In the genomic region with DNA sequence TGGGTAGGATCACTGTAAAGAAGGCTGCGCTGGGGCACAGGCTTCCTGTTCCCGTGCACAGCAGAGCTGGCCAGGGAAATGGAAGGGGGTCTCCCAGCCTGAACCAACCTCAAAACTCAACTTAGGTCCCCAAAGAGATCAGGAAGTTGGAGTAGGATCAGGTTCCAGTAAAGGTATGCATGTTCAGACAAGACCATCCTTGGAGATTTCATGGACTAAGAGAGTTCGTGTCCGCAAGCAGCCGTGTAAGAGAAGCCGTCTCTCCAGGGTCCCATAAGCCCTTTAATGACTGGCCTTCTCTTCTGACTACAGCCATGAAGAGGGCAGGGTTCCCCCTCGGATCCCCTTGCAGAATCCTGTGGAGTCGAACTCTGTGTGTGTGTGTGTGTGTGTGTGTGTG, we compare ENCODE assay signal across 16 mouse cellular contexts. TPM values are rescaled to one million over a fixed set of nuclear protein-coding genes. Genes with fewer than 3 reads are reported as not detected.
DNase-seq lines count a peak whose midpoint lies in the region; ATAC-seq and TF ChIP-seq lines count a peak whose summit lies in the region.
"Had no signal": no experiment of that assay in that cellular context is flagged by ENCODE, and none has a peak within 500 bp of the region (broad histone marks: within the 10 kb centered on the region; RNA-seq: fewer than 3 reads in every experiment).

No protein-coding gene starts in this region.

- no peaks in the 10 kb centered on the region for H3K9me3 ChIP-seq in kidney, embryonic 15.5 days (replicated peaks)
- H3K9me3 ChIP-seq in forebrain, embryonic 14.5 days (replicated peaks; ENCODE audit: control insufficient read depth, low read length) = no peaks in the 10 kb centered on the region
- no peaks in the 10 kb centered on the region for H3K9me3 ChIP-seq in limb, embryonic 10.5 days (replicated peaks)
- H3K9me3 ChIP-seq in midbrain, postnatal 0 days (ENCODE audit: low read length) = no peaks in the 10 kb centered on the region
- H3K9me3 ChIP-seq: G1E had no signal

- no peak for TF ChIP-seq CTCF in midbrain, postnatal 0 days (IDR thresholded peaks at IDR 0.05)

- 0 out of 2 replicates have a peak overlapping the region, but pooled peaks have one; percentile 56 for H3K27ac ChIP-seq in kidney, embryonic 15.5 days
- H3K27ac ChIP-seq in forebrain, embryonic 14.5 days (ENCODE audit: low read depth, low read length) = 0 out of 2 replicates have a peak overlapping the region, but pooled peaks have one; percentile 55
- H3K27ac ChIP-seq in limb, embryonic 10.5 days = 0 out of 2 replicates have a peak overlapping the region, but pooled peaks have one; percentile 32
- no peak overlapping the region for H3K27ac ChIP-seq in midbrain, postnatal 0 days (ENCODE audit: low read depth, low read length)
- H3K27ac ChIP-seq: macrophage had no signal

- DNase-seq in kidney, postnatal 36 days = no peak
- DNase-seq in forebrain, embryonic 14.5 days (ENCODE audit: low spot score) = no peak
- DNase-seq in limb, embryonic 10.5 days (ENCODE audit: low spot score) = no peak
- no peak for DNase-seq in midbrain, postnatal 0 days (ENCODE audit: low spot score)
- no peak for DNase-seq in cerebellum, adult 9-10 months
- DNase-seq in heart, postnatal 14 days = no peak
- DNase-seq: adrenal gland, postnatal 10 days; cerebellum, adult 9-11 months; gastrocnemius, postnatal 36 days; liver, postnatal 0 days; thymus, postnatal 14 days had no signal

- H3K36me3 ChIP-seq in kidney, embryonic 15.5 days = no peaks in the 10 kb centered on the region
- no peaks in the 10 kb centered on the region for H3K36me3 ChIP-seq in forebrain, embryonic 14.5 days (ENCODE audit: control insufficient read depth, insufficient read depth, low read length)
- H3K36me3 ChIP-seq in limb, embryonic 10.5 days = no peaks in the 10 kb centered on the region
- H3K36me3 ChIP-seq in midbrain, postnatal 0 days (ENCODE audit: insufficient read depth, low read length) = no peaks in the 10 kb centered on the region
- H3K36me3 ChIP-seq: G1E had no signal

- 32% methylated on average over 8 of the region's 8 CpGs for WGBS in kidney, embryonic 15.5 days
- WGBS in forebrain, embryonic 14.5 days = 47% methylated on average over 8 of the region's 8 CpGs
- 60% methylated on average over 8 of the region's 8 CpGs for WGBS in limb, embryonic 10.5 days
- WGBS in midbrain, postnatal 0 days = 33% methylated on average over 8 of the region's 8 CpGs

- peaks cover 42% of the 10 kb centered on the region for H3K4me1 ChIP-seq in kidney, embryonic 15.5 days
- peaks cover 41% of the 10 kb centered on the region for H3K4me1 ChIP-seq in forebrain, embryonic 14.5 days (ENCODE audit: control insufficient read depth, insufficient read depth, low read length)
- peaks cover 56% of the 10 kb centered on the region for H3K4me1 ChIP-seq in limb, embryonic 10.5 days
- H3K4me1 ChIP-seq in midbrain, postnatal 0 days (ENCODE audit: insufficient read depth, low read length) = peaks cover 11% of the 10 kb centered on the region

- peak overlapping the region; percentile 45; the same call in 1 of the 2 replicates for H3K4me2 ChIP-seq in kidney, embryonic 15.5 days
- peak overlapping the region; percentile 41; the same call in 1 of the 2 replicates for H3K4me2 ChIP-seq in forebrain, embryonic 14.5 days (ENCODE audit: low read length)
- peak overlapping the region; percentile 39; the same call in 1 of the 2 replicates for H3K4me2 ChIP-seq in midbrain, postnatal 0 days (ENCODE audit: low read depth, low read length, poor library complexity, severe bottlenecking)

- intact Hi-C loops in heart, postnatal 14 days (cut with DNase I) = no loop called here

- no peak overlapping the region for H3K9ac ChIP-seq in kidney, embryonic 15.5 days
- no peak overlapping the region for H3K9ac ChIP-seq in forebrain, embryonic 14.5 days (ENCODE audit: low read length)
- no peak overlapping the region for H3K9ac ChIP-seq in midbrain, postnatal 0 days (replicated peaks; ENCODE audit: low read length, poor library complexity, severe bottlenecking)
- H3K9ac ChIP-seq: liver, postnatal 0 days had no signal

- peak; percentile 13; the same call in 1 of the 2 replicates for ATAC-seq in kidney, embryonic 15.5 days (replicated peaks; ENCODE audit: low FRiP score)
- ATAC-seq in forebrain, embryonic 14.5 days = 0 out of 2 replicates have a peak, but pooled peaks have one; percentile 10
- no peak for ATAC-seq in midbrain, postnatal 0 days (ENCODE audit: low FRiP score)
- no peak for ATAC-seq in erythroid progenitor cell, adult 5-6 weeks (replicated peaks; ENCODE audit: low FRiP score, poor library complexity, severe bottlenecking)
- ATAC-seq: inflammation-experienced regulatory T-cells, adult 6 months; liver, postnatal 0 days had no signal

- peaks cover 15% of the 10 kb centered on the region for H3K27me3 ChIP-seq in kidney, embryonic 15.5 days
- H3K27me3 ChIP-seq in forebrain, embryonic 14.5 days (replicated peaks; ENCODE audit: control insufficient read depth, insufficient read depth, low read length) = no peaks in the 10 kb centered on the region
- H3K27me3 ChIP-seq in limb, embryonic 10.5 days (ENCODE audit: low read depth, poor library complexity, severe bottlenecking) = peaks cover 20% of the 10 kb centered on the region; the same call in 1 of the 2 replicates
- no peaks in the 10 kb centered on the region for H3K27me3 ChIP-seq in midbrain, postnatal 0 days (ENCODE audit: insufficient read depth, low read length)

- no peak overlapping the region for H3K4me3 ChIP-seq in kidney, embryonic 15.5 days (replicated peaks)
- H3K4me3 ChIP-seq in forebrain, embryonic 14.5 days (ENCODE audit: low read depth, low read length) = no peak overlapping the region
- peak overlapping the region; percentile 31; the same call in 1 of the 2 replicates for H3K4me3 ChIP-seq in limb, embryonic 10.5 days
- H3K4me3 ChIP-seq in midbrain, postnatal 0 days (ENCODE audit: low read depth, low read length) = no peak overlapping the region

RNA-seq across cellular contexts. Expression of a gene that starts 39.0 kb away (rescaled TPM):
- polyA plus RNA-seq in kidney, embryonic 15.5 days (2015; fragmentation: Nextera tagmentation; extraction: Ambion mirVana) = 0.19 TPM in 2 replicates
- 7.2 and 9.5 TPM in 2 replicates for polyA plus RNA-seq in forebrain, embryonic 14.5 days (2014; fragmentation: Nextera tagmentation; extraction: Ambion mirVana)
- 0.33 and 0.60 TPM in 2 replicates for polyA plus RNA-seq in limb, embryonic 10.5 days (2016; fragmentation: Nextera tagmentation; extraction: Ambion mirVana)
- 19.7 and 25.1 TPM in 2 replicates for total RNA-seq in midbrain, postnatal 0 days (2014; rRNA removed)
- polyA plus RNA-seq in midbrain, postnatal 0 days (2015; fragmentation: Nextera tagmentation; extraction: Ambion mirVana) = 6.8 and 7.8 TPM in 2 replicates
- total RNA-seq in erythroid progenitor cell, adult 5-6 weeks (2015; ENCODE audit: low replicate concordance) = not detected in 2 replicates
- total RNA-seq in erythroid progenitor cell, adult 5-6 weeks (2017; ENCODE audit: low replicate concordance) = not detected in 2 replicates
- not detected for total RNA-seq in heart, postnatal 14 days (2021)
- total RNA-seq: G1E had no signal
- polyA plus RNA-seq: inflammation-experienced regulatory T-cells, adult 6 months; liver, postnatal 0 days; macrophage had no signal

Comparison
In these comparisons a context has a peak if more than half of its experiments do, and no peak if none do; other contexts are left out.
1. ATAC-seq: peak in kidney, embryonic 15.5 days (single experiment) and forebrain, embryonic 14.5 days (single experiment); none in midbrain, postnatal 0 days (single experiment) and erythroid progenitor cell, adult 5-6 weeks (single experiment).
2. Peak in every context shown above with its lines, with median percentiles within 50 percentile points of each other: H3K4me2 ChIP-seq.